Mouse (Mus musculus): Measurements from ENCODE around the gene Pex26. TPM values are rescaled to one million over a fixed set of nuclear protein-coding genes. Genes with fewer than 3 reads are reported as not detected.

The Pex26 gene
- polyA plus RNA-seq, 1 experiment from 2014 or later: 12.7 TPM

GRCm38 (mm10) chr6:121210926-121211289, 27.4 kb downstream of the Pex26 start:
- Histone ChIP-seq H3K9ac (ENCODE audit: low read length) (peak overlapping the region; percentile 59), H3K27me3 (replicated peaks; ENCODE audit: control insufficient read depth, insufficient read depth, low read length) (peaks cover 11% of the 10 kb centered on the region; the same call in 1 of the 2 replicates), H3K27ac (ENCODE audit: low read depth, low read length) (no peak overlapping the region), H3K4me1 (ENCODE audit: control insufficient read depth, insufficient read depth, low read length) (peaks cover 14% of the 10 kb centered on the region), H3K9me3 (replicated peaks; ENCODE audit: control insufficient read depth, low read length) (no peaks in the 10 kb centered on the region), H3K4me3 (ENCODE audit: low read depth, low read length) (peak overlapping the region; percentile 37), H3K4me2 (ENCODE audit: low read length) (peak overlapping the region; percentile 86), H3K36me3 (ENCODE audit: control insufficient read depth, insufficient read depth, low read length) (no peaks in the 10 kb centered on the region)
- DNase-seq (ENCODE audit: low spot score) (peak; percentile 10), ATAC-seq (peak; percentile 13; the same call in 1 of the 2 replicates)
- 2% methylated on average over 12 of the region's 12 CpGs for WGBS

DNA sequence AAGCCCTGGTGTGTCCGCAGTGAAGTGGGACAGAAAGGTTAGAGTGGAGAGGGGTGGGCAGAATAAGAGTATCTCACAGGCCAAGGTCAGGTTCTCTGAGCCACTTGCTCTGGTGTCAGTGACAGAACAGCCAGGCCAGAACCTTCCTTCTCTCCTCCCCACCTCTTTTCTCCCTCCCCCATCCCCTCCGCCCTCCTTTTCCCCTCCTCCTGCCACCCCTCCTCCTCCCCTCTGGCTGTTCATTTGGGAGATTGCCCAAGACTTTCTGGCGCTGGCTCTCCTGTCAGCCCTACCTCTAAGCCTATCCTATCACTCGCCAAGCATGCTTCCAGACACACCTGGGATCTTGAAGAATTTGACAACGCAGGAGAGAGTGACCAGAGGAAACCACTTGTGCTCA, 28.3 kb downstream of the Pex26 start:
- H3K36me3 ChIP-seq (ENCODE audit: control insufficient read depth, insufficient read depth, low read length): no peaks in the 10 kb centered on the region
- peaks cover 11% of the 10 kb centered on the region; the same call in 1 of the 2 replicates for H3K27me3 ChIP-seq (replicated peaks; ENCODE audit: control insufficient read depth, insufficient read depth, low read length)
- WGBS: 4% methylated on average over 4 of the region's 5 CpGs
- H3K4me1 ChIP-seq (ENCODE audit: control insufficient read depth, insufficient read depth, low read length): peaks cover 14% of the 10 kb centered on the region
- peak; percentile 18; the same call in 1 of the 2 replicates for ATAC-seq
- H3K9me3 ChIP-seq (replicated peaks; ENCODE audit: control insufficient read depth, low read length): no peaks in the 10 kb centered on the region
- H3K27ac ChIP-seq (ENCODE audit: low read depth, low read length): no peak overlapping the region
- H3K4me2 ChIP-seq (ENCODE audit: low read length): peak overlapping the region; percentile 86
- H3K4me3 ChIP-seq (ENCODE audit: low read depth, low read length): no peak overlapping the region
- peak; percentile 45 for DNase-seq (ENCODE audit: low spot score)
- no peak overlapping the region for H3K9ac ChIP-seq (ENCODE audit: low read length)

DNA sequence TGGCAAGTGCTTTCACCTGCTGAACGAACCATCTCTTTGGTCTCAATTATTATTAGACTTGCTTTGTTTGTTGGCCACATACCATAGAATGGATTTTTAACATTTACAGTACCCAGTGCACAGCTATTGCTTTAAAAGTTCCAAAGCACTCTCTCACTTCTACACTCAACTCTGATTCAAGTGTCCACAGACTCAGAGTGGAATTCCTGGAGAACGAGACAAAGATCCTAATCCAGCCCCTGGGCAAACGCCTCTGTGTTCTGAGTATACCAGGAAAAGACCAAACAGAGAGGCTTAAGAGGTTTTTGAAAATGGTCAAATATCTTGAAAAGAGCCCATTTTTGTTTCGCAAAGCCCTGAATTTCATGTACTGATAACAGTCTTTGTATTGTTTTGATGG, 29.5 kb downstream of the Pex26 start:
- Histone ChIP-seq H3K36me3 (ENCODE audit: control insufficient read depth, insufficient read depth, low read length) (no peaks in the 10 kb centered on the region), H3K27me3 (replicated peaks; ENCODE audit: control insufficient read depth, insufficient read depth, low read length) (peaks cover 11% of the 10 kb centered on the region; the same call in 1 of the 2 replicates), H3K9me3 (replicated peaks; ENCODE audit: control insufficient read depth, low read length) (no peaks in the 10 kb centered on the region), H3K4me3 (ENCODE audit: low read depth, low read length) (no peak overlapping the region), H3K4me2 (ENCODE audit: low read length) (no peak overlapping the region), H3K4me1 (ENCODE audit: control insufficient read depth, insufficient read depth, low read length) (peaks cover 14% of the 10 kb centered on the region), H3K27ac (ENCODE audit: low read depth, low read length) (no peak overlapping the region; the same call in 1 of the 2 replicates), H3K9ac (ENCODE audit: low read length) (no peak overlapping the region)
- 70% methylated on average over 4 of the region's 4 CpGs for WGBS
- DNase-seq (ENCODE audit: low spot score) (no peak), ATAC-seq (no peak)

- no peaks in the 10 kb centered on the region for H3K9me3 ChIP-seq (replicated peaks; ENCODE audit: control insufficient read depth, low read length)
- H3K27ac ChIP-seq (ENCODE audit: low read depth, low read length): no peak overlapping the region
- H3K4me1 ChIP-seq (ENCODE audit: control insufficient read depth, insufficient read depth, low read length): peaks cover 14% of the 10 kb centered on the region
- no peak overlapping the region for H3K4me3 ChIP-seq (ENCODE audit: low read depth, low read length)
- ATAC-seq: no peak
- H3K9ac ChIP-seq (ENCODE audit: low read length): no peak overlapping the region
- no peaks in the 10 kb centered on the region for H3K36me3 ChIP-seq (ENCODE audit: control insufficient read depth, insufficient read depth, low read length)
- no peak for DNase-seq (ENCODE audit: low spot score)
- H3K27me3 ChIP-seq (replicated peaks; ENCODE audit: control insufficient read depth, insufficient read depth, low read length): peaks cover 11% of the 10 kb centered on the region; the same call in 1 of the 2 replicates
- 83% methylated on average over 5 of the region's 5 CpGs for WGBS
- no peak overlapping the region for H3K4me2 ChIP-seq (ENCODE audit: low read length)
These were observed 30.8 kb downstream of the Pex26 start for GRCm38 (mm10) chr6:121214221-121214620.

- no peaks in the 10 kb centered on the region for H3K9me3 ChIP-seq (replicated peaks; ENCODE audit: control insufficient read depth, low read length)
- H3K27me3 ChIP-seq (replicated peaks; ENCODE audit: control insufficient read depth, insufficient read depth, low read length): peaks cover 11% of the 10 kb centered on the region; the same call in 1 of the 2 replicates
- no peak overlapping the region for H3K9ac ChIP-seq (ENCODE audit: low read length)
- H3K4me3 ChIP-seq (ENCODE audit: low read depth, low read length): no peak overlapping the region
- no peaks in the 10 kb centered on the region for H3K36me3 ChIP-seq (ENCODE audit: control insufficient read depth, insufficient read depth, low read length)
- no peak for DNase-seq (ENCODE audit: low spot score)
- peaks cover 14% of the 10 kb centered on the region for H3K4me1 ChIP-seq (ENCODE audit: control insufficient read depth, insufficient read depth, low read length)
- no peak for ATAC-seq
- WGBS: 85% methylated on average over 8 of the region's 8 CpGs
- H3K27ac ChIP-seq (ENCODE audit: low read depth, low read length): no peak overlapping the region
- no peak overlapping the region for H3K4me2 ChIP-seq (ENCODE audit: low read length)
These were observed 31.3 kb downstream of the Pex26 start for GRCm38 (mm10) chr6:121214667-121215330.

- no peak for ATAC-seq
- 74% methylated on average over 5 of the region's 5 CpGs for WGBS
These were observed 31.9 kb downstream of the Pex26 start for GRCm38 (mm10) chr6:121215336-121215735.

DNA sequence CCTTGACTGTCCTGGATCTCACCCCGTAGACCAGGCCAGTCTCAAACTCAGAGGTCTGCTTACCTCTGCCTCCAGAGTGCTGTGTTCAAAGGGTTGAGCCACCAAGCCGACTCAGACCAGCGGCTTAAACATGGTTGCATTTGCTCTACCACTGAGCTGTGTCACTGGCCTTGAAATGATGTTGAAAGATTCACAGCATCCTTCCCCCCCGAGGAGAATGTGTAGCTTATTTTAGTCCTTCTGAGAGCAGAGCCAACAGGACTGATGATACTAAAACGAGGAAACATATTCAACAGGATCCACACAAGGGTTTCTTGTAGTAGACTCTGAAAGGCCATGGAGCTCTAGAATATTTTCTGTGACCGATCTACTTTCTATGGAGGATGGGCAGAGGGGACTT, 32.4 kb downstream of the Pex26 start:
- Histone ChIP-seq H3K4me3 (ENCODE audit: low read depth, low read length) (no peak overlapping the region), H3K9ac (ENCODE audit: low read length) (no peak overlapping the region), H3K27ac (ENCODE audit: low read depth, low read length) (no peak overlapping the region), H3K4me2 (ENCODE audit: low read length) (no peak overlapping the region), H3K9me3 (replicated peaks; ENCODE audit: control insufficient read depth, low read length) (no peaks in the 10 kb centered on the region), H3K36me3 (ENCODE audit: control insufficient read depth, insufficient read depth, low read length) (no peaks in the 10 kb centered on the region), H3K4me1 (ENCODE audit: control insufficient read depth, insufficient read depth, low read length) (peaks cover 7% of the 10 kb centered on the region), H3K27me3 (replicated peaks; ENCODE audit: control insufficient read depth, insufficient read depth, low read length) (peaks cover 8% of the 10 kb centered on the region; the same call in 1 of the 2 replicates)
- no peak for DNase-seq (ENCODE audit: low spot score)
- 86% methylated on average over 6 of the region's 6 CpGs for WGBS
- no peak for ATAC-seq

More at GRCm38 (mm10) chr6:121215336-121215735, 31.9 kb downstream of the Pex26 start:
- Histone ChIP-seq H3K27ac (ENCODE audit: low read depth, low read length) (no peak overlapping the region), H3K4me3 (ENCODE audit: low read depth, low read length) (no peak overlapping the region), H3K4me2 (ENCODE audit: low read length) (no peak overlapping the region), H3K4me1 (ENCODE audit: control insufficient read depth, insufficient read depth, low read length) (peaks cover 13% of the 10 kb centered on the region), H3K9ac (ENCODE audit: low read length) (no peak overlapping the region), H3K27me3 (replicated peaks; ENCODE audit: control insufficient read depth, insufficient read depth, low read length) (peaks cover 11% of the 10 kb centered on the region; the same call in 1 of the 2 replicates), H3K9me3 (replicated peaks; ENCODE audit: control insufficient read depth, low read length) (no peaks in the 10 kb centered on the region), H3K36me3 (ENCODE audit: control insufficient read depth, insufficient read depth, low read length) (no peaks in the 10 kb centered on the region)
- no peak for DNase-seq (ENCODE audit: low spot score)

GRCm38 (mm10) chr6:121216589-121217255, 33.3 kb downstream of the Pex26 start:
- ATAC-seq (no peak), DNase-seq (ENCODE audit: low spot score) (no peak)
- no peaks in the 10 kb centered on the region for H3K4me1 ChIP-seq (ENCODE audit: control insufficient read depth, insufficient read depth, low read length)

GRCm38 (mm10) chr6:121218002-121218401, 34.5 kb downstream of the Pex26 start:
- no peak for DNase-seq (ENCODE audit: low spot score)
- WGBS: 90% methylated on average over 7 of the region's 7 CpGs
- Histone ChIP-seq H3K4me1 (ENCODE audit: control insufficient read depth, insufficient read depth, low read length) (no peaks in the 10 kb centered on the region), H3K4me3 (ENCODE audit: low read depth, low read length) (no peak overlapping the region), H3K4me2 (ENCODE audit: low read length) (no peak overlapping the region), H3K27me3 (replicated peaks; ENCODE audit: control insufficient read depth, insufficient read depth, low read length) (no peaks in the 10 kb centered on the region), H3K9me3 (replicated peaks; ENCODE audit: control insufficient read depth, low read length) (no peaks in the 10 kb centered on the region), H3K36me3 (ENCODE audit: control insufficient read depth, insufficient read depth, low read length) (no peaks in the 10 kb centered on the region), H3K27ac (ENCODE audit: low read depth, low read length) (no peak overlapping the region), H3K9ac (ENCODE audit: low read length) (no peak overlapping the region)
- no peak for ATAC-seq

More at GRCm38 (mm10) chr6:121216589-121217255, 33.3 kb downstream of the Pex26 start:
- no peak overlapping the region for H3K4me2 ChIP-seq (ENCODE audit: low read length)
- no peak overlapping the region for H3K9ac ChIP-seq (ENCODE audit: low read length)
- H3K36me3 ChIP-seq (ENCODE audit: control insufficient read depth, insufficient read depth, low read length): no peaks in the 10 kb centered on the region
- no peaks in the 10 kb centered on the region for H3K27me3 ChIP-seq (replicated peaks; ENCODE audit: control insufficient read depth, insufficient read depth, low read length)
- no peak overlapping the region for H3K27ac ChIP-seq (ENCODE audit: low read depth, low read length)
- H3K9me3 ChIP-seq (replicated peaks; ENCODE audit: control insufficient read depth, low read length): no peaks in the 10 kb centered on the region
- 87% methylated on average over 5 of the region's 5 CpGs for WGBS
- no peak overlapping the region for H3K4me3 ChIP-seq (ENCODE audit: low read depth, low read length)

Data from forebrain, embryonic 14.5 days (tissue).